Mouse (Mus musculus) left cerebral cortex, adult 11 months (tissue): ENCODE data around the gene Ppp3r1.
A peak's percentile ranks its signal among the peaks of the same experiment; 100 is the strongest.

Experiments used
- DNase-seq: peaks from one replicate; pipeline ENCODE4 v3.0.0; 2022; ENCODE audit warnings: low spot score

Gene Ppp3r1

GRCm38 (mm10) chr11:17158858-17159737 is at the start of gene Ppp3r1:
Ppp3r1 (plus strand) TSS chr11:17159263.
- DNase-seq: peak; percentile 94

GRCm38 (mm10) chr11:17112419-17113090 is 46.5 kb upstream of the Ppp3r1 start:
- DNase-seq: no peak

- DNase-seq: no peak
These were observed 32.6 kb upstream of the Ppp3r1 start for GRCm38 (mm10) chr11:17126418-17126817.

GRCm38 (mm10) chr11:17135638-17136037 is 23.4 kb upstream of the Ppp3r1 start:
- no peak for DNase-seq

- no peak for DNase-seq
These were observed 20.6 kb upstream of the Ppp3r1 start for GRCm38 (mm10) chr11:17138306-17139033.

GRCm38 (mm10) chr11:17159738-17160241 is 727 bp downstream of the Ppp3r1 start:
- DNase-seq: peak; percentile 62

GRCm38 (mm10) chr11:17160242-17160641 is 1.2 kb downstream of the Ppp3r1 start:
- DNase-seq: peak; percentile 55

GRCm38 (mm10) chr11:17163956-17164355 is 4.9 kb downstream of the Ppp3r1 start:
- DNase-seq: no peak

- DNase-seq: no peak
These were observed 7.6 kb downstream of the Ppp3r1 start for GRCm38 (mm10) chr11:17166627-17167026.

- DNase-seq: no peak
These were observed 10.2 kb downstream of the Ppp3r1 start for GRCm38 (mm10) chr11:17169262-17169661.

- DNase-seq: no peak
These were observed 12.1 kb downstream of the Ppp3r1 start for GRCm38 (mm10) chr11:17170938-17171729.

GRCm38 (mm10) chr11:17172300-17172699 is 13.2 kb downstream of the Ppp3r1 start:
- DNase-seq: no peak

GRCm38 (mm10) chr11:17176638-17177037 is 17.6 kb downstream of the Ppp3r1 start:
- no peak for DNase-seq

- no peak for DNase-seq
These were observed 21.7 kb downstream of the Ppp3r1 start for GRCm38 (mm10) chr11:17180753-17181152.

- no peak for DNase-seq
These were observed 22.7 kb downstream of the Ppp3r1 start, which contains the start of gene Wdr92 for GRCm38 (mm10) chr11:17181807-17182206. Wdr92 (plus strand) TSS chr11:17182107.

GRCm38 (mm10) chr11:17183165-17183564 is 24.1 kb downstream of the Ppp3r1 start:
- DNase-seq: no peak

GRCm38 (mm10) chr11:17187649-17188048 is 28.6 kb downstream of the Ppp3r1 start:
- no peak for DNase-seq

- no peak for DNase-seq
These were observed 29.7 kb downstream of the Ppp3r1 start for GRCm38 (mm10) chr11:17188786-17189185.

- DNase-seq: no peak
These were observed 33.2 kb downstream of the Ppp3r1 start for GRCm38 (mm10) chr11:17192151-17192844.

GRCm38 (mm10) chr11:17199170-17199569 is 40.1 kb downstream of the Ppp3r1 start:
- DNase-seq: no peak
